Mouse (Mus musculus) embryonic facial prominence, embryonic 10.5 days (tissue): ENCODE measurements around the gene Prpsap1. TPM values are rescaled to one million over a fixed set of nuclear protein-coding genes. Genes with fewer than 3 reads are reported as not detected.
"Not testable (repeated sequence)": the region's sequence is repeated elsewhere in the genome, so short reads cannot be mapped to it uniquely, and the experiment has no call there.

Source experiments
- DNase-seq: peaks from one replicate; pipeline ENCODE4 v3.0.0-alpha.2; 2017; ENCODE audit warnings: low spot score
- H3K27ac ChIP-seq: fragments of 300-500 bp; sonication (generic); replicated peaks from 2 replicates; pipeline ENCODE4 v1.5.1; 2016; ENCODE audit warnings: mild to moderate bottlenecking
- H3K27me3 ChIP-seq: fragments of 300-500 bp; sonication (generic); replicated peaks from 2 replicates; pipeline ENCODE4 v1.6.1; 2016; ENCODE audit warnings: low read depth, mild to moderate bottlenecking; ENCODE audit not compliant: poor library complexity, severe bottlenecking
- H3K36me3 ChIP-seq: fragments of 300-500 bp; sonication (generic); replicated peaks from 2 replicates; pipeline ENCODE4 v1.6.1; 2016; ENCODE audit warnings: mild to moderate bottlenecking, moderate library complexity
- H3K4me1 ChIP-seq: fragments of 300-500 bp; sonication (generic); 2 replicates; pipeline ENCODE4 v1.6.1; 2016
- H3K4me3 ChIP-seq: fragments of 300-500 bp; sonication (generic); 2 replicates; pipeline ENCODE4 v1.5.1; 2016; ENCODE audit warnings: mild to moderate bottlenecking, moderate library complexity
- H3K9me3 ChIP-seq: fragments of 300-500 bp; sonication (generic); 2 replicates; pipeline ENCODE4 v1.6.1; 2016; ENCODE audit warnings: mild to moderate bottlenecking
- WGBS: fragments of 180-500 bp; shearing (Covaris S2); methylation state at CpG from one replicate; pipeline ENCODE4 v1.1.7; 2016; 5-methylcytosine and 5-hydroxymethylcytosine counted together
- polyA plus RNA-seq: library from polyadenylated mRNA; unstranded; fragments of >200 nt; fragmentation: Nextera tagmentation; extraction: Ambion mirVana; gene quantifications from 2 replicates; pipeline ENCODE4 v1.2.1, GENCODE M21; 2016

The Prpsap1 gene
- polyA plus RNA-seq, 1 experiment from 2014 or later: 233 TPM

DNA sequence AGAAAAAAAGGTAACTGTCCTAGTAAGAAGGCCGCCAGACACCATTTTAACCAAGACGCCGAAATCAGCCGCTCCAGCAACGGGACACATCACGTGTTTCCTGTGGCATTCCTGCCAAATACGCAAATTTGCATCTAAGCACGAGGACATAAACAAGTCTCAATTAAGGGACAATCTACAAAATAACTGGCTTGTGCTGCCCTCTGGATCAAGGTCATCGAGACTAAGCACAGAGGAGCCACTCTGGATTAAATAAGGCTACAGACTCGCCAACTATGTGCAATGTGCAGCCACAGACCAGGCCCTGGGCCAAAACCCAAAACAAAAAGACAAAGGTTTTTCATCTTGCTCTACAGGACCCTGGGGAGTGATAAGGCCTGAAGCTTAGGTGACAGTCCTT lies 18.0 kb downstream of the Prpsap1 start:
- 92% methylated on average over 10 of the region's 10 CpGs for WGBS
- 0 out of 2 replicates have a peak, but pooled peaks cover 3% of the 10 kb centered on the region for H3K9me3 ChIP-seq
- no peak overlapping the region for H3K27ac ChIP-seq
- H3K4me3 ChIP-seq: no peak overlapping the region
- no peaks in the 10 kb centered on the region for H3K27me3 ChIP-seq
- DNase-seq: no peak
- H3K4me1 ChIP-seq: peaks cover 20% of the 10 kb centered on the region
- H3K36me3 ChIP-seq: peaks cover 100% of the 10 kb centered on the region

DNA sequence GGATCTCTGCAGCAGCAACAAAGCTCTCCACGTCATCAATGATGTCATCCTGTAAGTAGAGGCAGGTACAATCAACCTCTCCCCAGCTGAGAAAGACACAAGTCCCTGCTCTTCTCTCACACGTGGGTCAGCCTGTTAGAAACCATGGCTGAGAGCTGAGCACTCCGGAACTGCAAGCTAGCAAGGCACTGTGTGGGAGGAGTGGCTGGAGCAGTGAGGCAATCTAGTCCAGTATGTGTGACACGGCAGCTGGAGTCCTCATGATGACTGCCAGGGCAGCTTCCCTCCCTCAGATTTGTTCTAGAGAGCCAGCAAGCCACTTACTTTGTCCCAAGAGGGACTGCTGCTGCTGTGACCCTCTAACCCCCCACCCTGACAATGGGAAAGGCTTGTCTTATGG lies 21.7 kb downstream of the Prpsap1 start:
- Histone ChIP-seq H3K36me3 (peaks cover 82% of the 10 kb centered on the region), H3K4me1 (no peaks in the 10 kb centered on the region; the same call in 1 of the 2 replicates), H3K4me3 (no peak overlapping the region), H3K9me3 (no peaks in the 10 kb centered on the region), H3K27ac (no peak overlapping the region), H3K27me3 (no peaks in the 10 kb centered on the region)
- WGBS: 88% methylated on average over 4 of the region's 4 CpGs
- no peak for DNase-seq

DNA sequence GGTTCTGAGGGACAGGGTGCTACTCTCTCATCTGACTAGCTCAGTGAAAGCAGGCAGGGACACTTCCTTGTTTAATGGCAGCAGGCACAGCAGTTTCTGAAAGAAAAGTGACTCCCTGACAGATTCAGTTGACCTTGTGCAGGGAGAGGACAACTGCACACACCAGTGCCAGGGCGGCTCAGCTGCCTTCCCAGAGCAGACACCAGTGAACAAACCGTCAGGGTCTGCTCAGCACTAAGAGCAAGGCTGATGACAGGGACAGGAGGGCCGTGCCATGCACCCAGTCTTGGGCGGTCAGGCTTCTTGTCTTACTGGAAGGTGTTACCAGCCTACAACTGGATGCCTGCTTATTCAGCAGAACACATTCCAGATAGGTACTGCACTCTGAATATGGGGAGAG lies 23.1 kb downstream of the Prpsap1 start:
- Histone ChIP-seq H3K4me3 (no peak overlapping the region), H3K4me1 (no peaks in the 10 kb centered on the region; the same call in 1 of the 2 replicates), H3K27me3 (no peaks in the 10 kb centered on the region), H3K27ac (no peak overlapping the region), H3K36me3 (peaks cover 68% of the 10 kb centered on the region), H3K9me3 (no peaks in the 10 kb centered on the region)
- 92% methylated on average over 4 of the region's 4 CpGs for WGBS
- DNase-seq: no peak

DNA sequence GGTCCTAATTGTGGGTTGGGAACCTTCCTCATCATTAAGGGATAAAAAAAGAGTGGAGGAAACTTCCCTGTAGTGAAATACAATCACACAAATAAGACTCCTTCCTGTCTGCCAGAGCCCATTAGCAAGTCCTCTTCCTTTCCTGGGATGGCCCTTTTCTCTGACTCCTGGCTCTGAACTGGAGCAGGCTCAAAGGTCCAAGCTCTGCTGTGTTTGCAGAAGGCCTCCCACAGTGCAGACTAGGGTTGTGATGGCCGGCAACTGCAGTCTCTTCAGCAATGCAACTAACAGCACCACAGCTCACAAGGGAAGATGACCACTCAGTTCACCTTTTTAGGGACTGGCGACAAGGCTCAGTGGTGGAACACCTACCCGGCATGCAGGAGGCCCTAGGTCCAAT lies 23.8 kb downstream of the Prpsap1 start:
- DNase-seq: no peak
- Histone ChIP-seq H3K27me3 (no peaks in the 10 kb centered on the region), H3K4me3 (no peak overlapping the region), H3K4me1 (no peaks in the 10 kb centered on the region; the same call in 1 of the 2 replicates), H3K9me3 (no peaks in the 10 kb centered on the region), H3K27ac (no peak overlapping the region), H3K36me3 (peaks cover 62% of the 10 kb centered on the region)
- WGBS: 82% methylated on average over 3 of the region's 3 CpGs

DNA sequence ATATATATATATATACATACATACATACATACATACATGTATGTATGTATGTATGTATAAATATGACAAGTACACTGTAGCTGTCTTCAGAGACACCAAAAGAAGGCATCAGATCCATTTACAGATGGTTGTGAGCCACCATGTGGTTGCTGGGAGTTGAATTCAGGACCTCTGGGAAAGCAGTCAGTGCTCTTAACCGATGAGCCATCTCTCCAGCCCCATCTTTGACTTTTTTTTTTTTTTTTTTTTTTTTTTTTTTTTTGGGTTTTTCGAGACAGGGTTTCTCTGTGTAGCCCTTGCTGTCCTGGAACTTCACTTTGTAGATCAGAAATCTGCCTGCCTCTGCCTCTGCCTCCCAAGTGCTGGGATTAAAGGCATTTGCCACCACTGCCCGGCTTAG lies 25.7 kb downstream of the Prpsap1 start:
- whole genome bisulfite sequencing: 87% methylated on average over 3 of the region's 3 CpGs
- not testable (repeated sequence) for H3K9me3 ChIP-seq, H3K4me1 ChIP-seq, DNase-seq, H3K4me3 ChIP-seq, H3K27me3 ChIP-seq, H3K27ac ChIP-seq
- peaks cover 42% of the 10 kb centered on the region for H3K36me3 ChIP-seq

DNA sequence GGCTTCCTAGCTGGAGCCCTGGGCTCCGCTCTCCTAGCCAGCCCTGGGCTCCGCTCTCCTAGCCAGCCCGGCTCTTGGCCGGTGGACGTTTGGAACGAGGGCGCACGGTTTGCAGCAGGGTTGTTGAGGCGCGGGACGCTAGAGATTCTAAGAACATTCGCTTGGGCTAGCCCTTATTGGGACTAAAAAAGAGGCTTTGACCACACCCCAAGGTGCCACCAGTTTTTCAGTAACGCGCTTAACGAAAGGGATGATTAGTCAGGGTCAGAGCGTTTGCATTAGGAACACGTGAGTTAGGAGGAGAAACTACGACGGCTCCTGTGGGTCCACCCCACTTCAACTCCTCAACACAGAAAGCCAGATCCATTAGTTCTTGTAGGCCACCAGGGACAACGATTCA lies 27.9 kb downstream of the Prpsap1 start, which contains the start of gene Qrich2:
Gene Qrich2, minus strand, starts transcription at position 101 of the 400 bp plus-strand sequence.
- Histone ChIP-seq H3K4me3 (no peak within 1 kb of the TSS), H3K27ac (no peak within 1 kb of the TSS), H3K36me3 (peaks cover 20% of the 10 kb centered on the region), H3K9me3 (no peaks in the 10 kb centered on the region), H3K27me3 (no peaks in the 10 kb centered on the region), H3K4me1 (peaks cover 10% of the 10 kb centered on the region)
- 68% methylated on average over 20 of the region's 20 CpGs for WGBS
- DNase-seq: no peak

DNA sequence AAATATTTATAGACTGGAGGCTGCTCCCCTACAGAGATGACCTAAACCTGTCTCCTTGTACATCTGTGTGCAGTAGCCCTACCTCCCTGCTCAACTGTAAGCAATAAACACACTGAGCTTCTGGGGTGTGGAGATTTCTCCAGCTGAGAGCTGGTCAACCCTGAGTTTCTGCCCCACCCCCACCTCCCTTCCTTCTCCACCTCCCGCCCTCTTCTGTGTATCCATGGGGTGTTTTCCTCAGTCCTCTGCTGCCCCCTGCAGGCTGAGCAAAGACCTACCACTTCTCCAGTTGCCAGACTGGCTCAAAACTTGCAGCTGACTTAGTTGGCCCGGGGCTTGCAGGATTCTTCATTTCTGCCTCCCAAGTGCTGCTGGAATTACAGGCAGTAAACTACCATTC lies 30.2 kb downstream of the Prpsap1 start:
- no peaks in the 10 kb centered on the region for H3K27me3 ChIP-seq
- no peaks in the 10 kb centered on the region for H3K9me3 ChIP-seq
- H3K4me3 ChIP-seq: no peak overlapping the region
- H3K36me3 ChIP-seq: no peaks in the 10 kb centered on the region
- peak overlapping the region; percentile 63 for H3K27ac ChIP-seq
- 11% methylated on average over 2 of the region's 2 CpGs for WGBS
- peak; percentile 90 for DNase-seq
- peaks cover 10% of the 10 kb centered on the region for H3K4me1 ChIP-seq

DNA sequence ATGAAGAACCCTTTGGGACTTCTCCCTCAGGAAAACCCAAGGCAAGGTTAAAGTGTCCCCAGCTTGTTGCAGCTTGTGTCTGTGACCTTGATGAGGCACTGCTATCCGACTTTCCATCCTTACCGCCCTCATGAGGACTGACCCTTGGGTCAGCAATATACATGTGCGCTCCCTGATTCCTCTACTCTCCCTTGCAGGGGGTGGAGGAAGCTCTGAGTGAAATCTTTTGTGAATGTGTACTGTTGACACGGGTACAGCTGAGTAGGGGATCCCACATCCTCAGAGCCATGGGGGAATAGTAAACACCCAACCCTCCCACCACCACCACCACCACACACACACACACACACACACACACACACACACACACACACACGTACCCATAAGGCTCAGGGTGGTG lies 30.7 kb downstream of the Prpsap1 start:
- Histone ChIP-seq H3K4me1 (peaks cover 10% of the 10 kb centered on the region), H3K36me3 (no peaks in the 10 kb centered on the region), H3K9me3 (no peaks in the 10 kb centered on the region), H3K27me3 (no peaks in the 10 kb centered on the region), H3K4me3 (no peak overlapping the region), H3K27ac (peak overlapping the region; percentile 63; the same call in 1 of the 2 replicates)
- no peak for DNase-seq
- WGBS: 65% methylated on average over 5 of the region's 5 CpGs

DNA sequence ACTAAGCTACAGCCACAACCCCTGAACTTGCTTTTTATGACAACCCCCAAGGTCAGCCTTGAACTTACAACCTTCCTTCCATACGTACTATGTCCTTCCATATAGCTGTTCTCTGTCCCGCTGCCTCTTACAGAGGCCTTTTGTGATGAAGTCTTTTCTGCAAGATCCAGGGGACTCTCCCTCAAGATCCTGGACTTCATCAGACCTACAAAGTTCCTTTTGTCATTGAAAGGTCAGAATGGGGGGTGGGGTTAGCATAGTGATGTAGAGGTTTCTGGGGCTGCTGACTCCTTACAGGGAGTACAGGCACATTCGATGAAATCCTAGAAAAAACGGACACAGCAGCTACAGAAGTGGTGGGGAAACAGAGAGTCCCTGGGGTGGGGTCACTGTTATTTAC lies 34.2 kb downstream of the Prpsap1 start:
- no peak for DNase-seq
- Histone ChIP-seq H3K36me3 (no peaks in the 10 kb centered on the region), H3K9me3 (no peaks in the 10 kb centered on the region), H3K4me1 (peaks cover 10% of the 10 kb centered on the region), H3K4me3 (no peak overlapping the region), H3K27ac (no peak overlapping the region), H3K27me3 (peaks cover 12% of the 10 kb centered on the region; the same call in 1 of the 2 replicates)
- 48% methylated on average over 4 of the region's 4 CpGs for WGBS

DNA sequence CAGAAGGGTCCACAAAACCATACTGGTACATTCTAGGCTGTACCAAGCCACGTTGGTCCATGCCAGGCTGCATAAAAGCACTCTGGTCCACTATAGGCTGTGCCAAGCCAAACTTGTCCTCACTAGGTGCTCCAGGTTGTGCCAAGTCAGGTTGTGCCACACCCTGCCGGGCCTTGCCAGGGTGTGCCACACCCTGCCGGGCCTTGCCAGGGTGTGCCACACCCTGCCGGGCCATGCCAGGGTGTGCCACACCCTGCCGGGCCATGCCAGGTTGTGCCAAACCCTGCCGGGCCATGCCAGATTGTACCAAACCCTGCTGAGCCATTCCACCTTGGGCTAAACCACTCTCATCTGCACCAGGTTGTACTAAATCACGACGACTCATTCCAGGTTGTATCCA lies 37.8 kb downstream of the Prpsap1 start:
- no peak for DNase-seq
- Histone ChIP-seq H3K27ac (no peak overlapping the region), H3K36me3 (no peaks in the 10 kb centered on the region), H3K27me3 (peaks cover 27% of the 10 kb centered on the region), H3K4me1 (0 out of 2 replicates have a peak, but pooled peaks cover 3% of the 10 kb centered on the region), H3K4me3 (no peak overlapping the region), H3K9me3 (no peaks in the 10 kb centered on the region)
- 87% methylated on average over 8 of the region's 8 CpGs for WGBS

DNA sequence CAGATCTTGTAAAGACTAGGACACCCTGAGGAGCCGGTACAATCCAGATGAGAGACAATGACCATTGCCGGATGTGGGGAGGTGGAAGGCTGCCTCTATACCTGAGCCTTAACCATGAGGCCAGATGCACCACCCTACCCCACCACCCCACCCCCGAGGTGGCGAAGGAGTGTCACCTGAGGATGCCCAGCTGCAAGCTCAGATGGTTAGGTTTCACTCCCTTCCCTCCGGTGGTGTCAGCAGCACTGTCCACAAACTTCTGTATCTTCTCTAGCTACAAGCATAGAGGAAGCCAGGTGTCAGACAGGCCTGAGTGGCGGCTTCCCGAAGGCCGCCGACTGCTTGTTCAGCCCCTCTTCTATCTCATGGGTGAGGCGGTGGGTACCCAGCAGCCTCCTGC lies 40.1 kb downstream of the Prpsap1 start:
- 91% methylated on average over 10 of the region's 10 CpGs for WGBS
- H3K36me3 ChIP-seq: no peaks in the 10 kb centered on the region
- 0 out of 2 replicates have a peak, but pooled peaks cover 3% of the 10 kb centered on the region for H3K4me1 ChIP-seq
- peaks cover 27% of the 10 kb centered on the region for H3K27me3 ChIP-seq
- no peak for DNase-seq
- no peak overlapping the region for H3K4me3 ChIP-seq
- H3K27ac ChIP-seq: no peak overlapping the region
- 0 out of 2 replicates have a peak, but pooled peaks cover 3% of the 10 kb centered on the region for H3K9me3 ChIP-seq

DNA sequence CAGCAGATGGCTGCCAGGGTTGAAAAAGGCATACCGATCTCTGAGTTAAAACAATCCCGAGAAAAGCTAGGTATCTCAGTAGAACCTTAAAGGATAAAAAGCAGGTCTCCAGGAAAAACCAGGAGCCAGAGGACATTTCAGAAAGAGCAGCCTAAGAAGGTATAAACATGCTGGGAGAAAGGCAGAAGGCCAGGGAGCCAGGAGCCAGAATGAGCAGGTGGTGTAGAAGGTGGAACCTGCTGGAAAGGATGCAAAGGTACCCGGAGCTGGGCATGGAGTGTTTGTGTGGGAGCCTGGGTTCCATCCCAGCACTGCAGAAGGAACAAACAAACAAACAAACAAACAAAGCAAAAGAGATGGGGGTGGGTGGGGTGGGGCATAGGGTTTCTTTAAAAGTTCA lies 44.7 kb downstream of the Prpsap1 start:
- peaks cover 39% of the 10 kb centered on the region for H3K27me3 ChIP-seq
- peaks cover 22% of the 10 kb centered on the region for H3K4me1 ChIP-seq
- no peak for DNase-seq
- WGBS: 93% methylated on average over 3 of the region's 3 CpGs
- 0 out of 2 replicates have a peak, but pooled peaks cover 3% of the 10 kb centered on the region for H3K9me3 ChIP-seq
- H3K36me3 ChIP-seq: no peaks in the 10 kb centered on the region
- no peak overlapping the region for H3K4me3 ChIP-seq
- no peak overlapping the region for H3K27ac ChIP-seq

DNA sequence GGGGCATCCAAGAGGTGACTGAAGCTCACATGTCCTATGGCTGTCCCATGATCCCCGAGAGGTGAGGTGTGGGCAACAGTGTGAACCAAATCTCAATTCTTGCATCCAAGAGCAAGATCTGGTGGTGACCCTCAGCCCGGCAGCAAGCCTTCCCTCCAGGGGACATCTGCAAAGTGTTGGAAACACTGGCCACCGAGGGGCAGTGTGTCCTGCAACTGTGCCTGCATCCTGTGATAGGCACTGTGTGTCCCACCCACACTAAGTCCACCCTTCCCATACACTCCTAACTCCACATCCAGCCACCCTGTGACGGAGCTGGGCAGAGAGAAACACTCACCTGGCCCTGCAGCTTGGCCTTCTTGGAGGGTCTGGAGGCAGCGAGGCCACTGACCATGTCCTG lies 46.2 kb downstream of the Prpsap1 start:
- 73% methylated on average over 5 of the region's 5 CpGs for WGBS
- Histone ChIP-seq H3K4me3 (no peak overlapping the region), H3K27me3 (peaks cover 29% of the 10 kb centered on the region), H3K36me3 (no peaks in the 10 kb centered on the region), H3K27ac (no peak overlapping the region), H3K4me1 (peaks cover 30% of the 10 kb centered on the region), H3K9me3 (0 out of 2 replicates have a peak, but pooled peaks cover 3% of the 10 kb centered on the region)
- no peak for DNase-seq
